Mouse (Mus musculus): Measurements from ENCODE around the gene Il6ra. TPM values are rescaled to one million over a fixed set of nuclear protein-coding genes. Genes with fewer than 3 reads are reported as not detected.
A peak's percentile ranks its signal among the peaks of the same experiment; 100 is the strongest.
"Not testable (repeated sequence)": the region's sequence is repeated elsewhere in the genome, so short reads cannot be mapped to it uniquely, and the experiment has no call there.

Il6ra gene
- polyA plus RNA-seq, 1 experiment: 0.91 TPM

- no peak overlapping the region for H3K4me2 ChIP-seq (ENCODE audit: low read depth)
- TF ChIP-seq SRF (IDR thresholded peaks at IDR 0.05; ENCODE audit: control insufficient read depth, insufficient read length, low read depth) (no peak), POLR2A (IDR thresholded peaks at IDR 0.05; ENCODE audit: insufficient read length, low read depth) (no peak), REST (IDR thresholded peaks at IDR 0.05; ENCODE audit: insufficient read depth, insufficient read length) (no peak), CEBPB (IDR thresholded peaks at IDR 0.05; ENCODE audit: insufficient read depth, poor library complexity, severe bottlenecking) (no peak), E2F4 (IDR thresholded peaks at IDR 0.05; ENCODE audit: insufficient read depth) (no peak), MYOG (IDR thresholded peaks at IDR 0.05; ENCODE audit: control insufficient read depth in 1 of 3, insufficient read depth in 1 of 3, insufficient read length in 2 of 3, low read depth in 2 of 3) (no peak), USF1 (IDR thresholded peaks at IDR 0.05; ENCODE audit: low read depth) (no peak), POLR2AphosphoS2 (IDR thresholded peaks at IDR 0.05; ENCODE audit: insufficient read length, low read depth) (no peak), MAX (IDR thresholded peaks at IDR 0.05; ENCODE audit: low read depth) (no peak), TCF12 (IDR thresholded peaks at IDR 0.05; ENCODE audit: insufficient read depth, poor library complexity, severe bottlenecking) (no peak), TCF3 (IDR thresholded peaks at IDR 0.05; ENCODE audit: insufficient read length, low read depth) (no peak), MYOD1 (IDR thresholded peaks at IDR 0.05; ENCODE audit: control insufficient read depth in 1 of 3, insufficient read length in 2 of 3, low read depth in 2 of 3) (no peak)
- no peak overlapping the region for H3K4me3 ChIP-seq
- H3K36me3 ChIP-seq (ENCODE audit: control insufficient read depth, insufficient read depth): no peaks in the 10 kb centered on the region
- H3K27me3 ChIP-seq (ENCODE audit: control insufficient read depth, insufficient read depth, insufficient read length): no peaks in the 10 kb centered on the region
- H3ac ChIP-seq (ENCODE audit: control insufficient read depth, insufficient read length): no peak overlapping the region
- H3K79me2 ChIP-seq (ENCODE audit: control insufficient read depth, insufficient read depth): no peaks in the 10 kb centered on the region
Measured at GRCm38 (mm10) chr3:89865764-89866163, 47.2 kb downstream of the Il6ra start.

DNA sequence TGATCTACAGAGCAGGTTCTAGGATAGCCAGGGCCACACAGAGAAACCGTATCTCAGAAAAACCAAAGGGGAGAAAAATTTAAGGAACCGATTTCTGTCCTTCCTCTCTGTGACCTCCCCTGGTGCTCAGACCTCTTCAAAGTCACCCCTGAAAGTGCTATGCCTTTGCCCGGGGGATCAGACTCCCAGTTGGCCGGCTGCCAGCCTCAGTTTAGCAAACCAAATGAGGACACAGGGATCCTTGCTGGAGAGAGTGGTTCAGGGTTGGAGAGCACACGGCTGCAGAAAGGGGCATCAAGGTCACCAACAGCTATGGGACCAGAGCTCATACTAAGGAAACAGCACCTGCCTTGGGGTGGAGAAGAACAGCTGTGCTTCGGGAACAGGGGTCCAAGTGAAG is 48.0 kb downstream of the Il6ra start:
- no peaks in the 10 kb centered on the region for H3K27me3 ChIP-seq (ENCODE audit: control insufficient read depth, insufficient read depth, insufficient read length)
- H3K4me2 ChIP-seq (ENCODE audit: low read depth): no peak overlapping the region
- no peaks in the 10 kb centered on the region for H3K79me2 ChIP-seq (ENCODE audit: control insufficient read depth, insufficient read depth)
- no peak overlapping the region for H3K4me3 ChIP-seq
- H3K36me3 ChIP-seq (ENCODE audit: control insufficient read depth, insufficient read depth): no peaks in the 10 kb centered on the region
- H3ac ChIP-seq (ENCODE audit: control insufficient read depth, insufficient read length): no peak overlapping the region
- TF ChIP-seq REST (IDR thresholded peaks at IDR 0.05; ENCODE audit: insufficient read depth, insufficient read length) (no peak), E2F4 (IDR thresholded peaks at IDR 0.05; ENCODE audit: insufficient read depth) (no peak), TCF3 (IDR thresholded peaks at IDR 0.05; ENCODE audit: insufficient read length, low read depth) (no peak), USF1 (IDR thresholded peaks at IDR 0.05; ENCODE audit: low read depth) (no peak), POLR2A (IDR thresholded peaks at IDR 0.05; ENCODE audit: insufficient read length, low read depth) (no peak), CEBPB (IDR thresholded peaks at IDR 0.05; ENCODE audit: insufficient read depth, poor library complexity, severe bottlenecking) (no peak), MAX (IDR thresholded peaks at IDR 0.05; ENCODE audit: low read depth) (no peak), SRF (IDR thresholded peaks at IDR 0.05; ENCODE audit: control insufficient read depth, insufficient read length, low read depth) (no peak), MYOD1 (IDR thresholded peaks at IDR 0.05; ENCODE audit: control insufficient read depth in 1 of 3, insufficient read length in 2 of 3, low read depth in 2 of 3) (no peak), MYOG (IDR thresholded peaks at IDR 0.05; ENCODE audit: control insufficient read depth in 1 of 3, insufficient read depth in 1 of 3, insufficient read length in 2 of 3, low read depth in 2 of 3) (no peak), POLR2AphosphoS2 (IDR thresholded peaks at IDR 0.05; ENCODE audit: insufficient read length, low read depth) (no peak), TCF12 (IDR thresholded peaks at IDR 0.05; ENCODE audit: insufficient read depth, poor library complexity, severe bottlenecking) (no peak)

GRCm38 (mm10) chr3:89863716-89864509 is 49.1 kb downstream of the Il6ra start:
- no peak for TF ChIP-seq MYOG (IDR thresholded peaks at IDR 0.05; ENCODE audit: control insufficient read depth in 1 of 3, insufficient read depth in 1 of 3, insufficient read length in 2 of 3, low read depth in 2 of 3)
- Histone ChIP-seq H3K27me3 (ENCODE audit: control insufficient read depth, insufficient read depth, insufficient read length) (no peaks in the 10 kb centered on the region), H3K4me3 (no peak overlapping the region), H3K79me2 (ENCODE audit: control insufficient read depth, insufficient read depth) (no peaks in the 10 kb centered on the region), H3K36me3 (ENCODE audit: control insufficient read depth, insufficient read depth) (no peaks in the 10 kb centered on the region), H3ac (ENCODE audit: control insufficient read depth, insufficient read length) (no peak overlapping the region), H3K4me2 (ENCODE audit: low read depth) (no peak overlapping the region)

DNA sequence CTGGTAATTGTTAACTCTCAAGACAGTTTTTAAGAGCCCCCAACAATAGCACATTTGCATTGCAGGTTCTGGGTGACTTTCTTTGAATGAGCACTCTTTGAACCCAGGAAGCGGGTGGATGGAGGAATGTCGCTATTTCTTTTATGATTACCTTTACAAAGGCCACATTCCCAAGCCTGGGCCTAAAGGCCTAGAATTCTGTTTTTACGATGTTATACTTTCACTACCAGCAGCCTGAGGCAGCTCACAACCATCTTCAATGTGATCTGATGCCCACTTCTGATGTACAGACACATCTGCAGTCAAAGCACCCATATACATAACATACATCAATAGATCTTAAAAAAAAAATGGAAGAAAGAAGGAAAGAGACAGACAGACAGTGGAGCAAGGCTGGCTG is 49.7 kb downstream of the Il6ra start:
- not testable (repeated sequence) for H3K79me2 ChIP-seq (ENCODE audit: control insufficient read depth, insufficient read depth); H3ac ChIP-seq (ENCODE audit: control insufficient read depth, insufficient read length); H3K36me3 ChIP-seq (ENCODE audit: control insufficient read depth, insufficient read depth); H3K4me3 ChIP-seq; H3K27me3 ChIP-seq (ENCODE audit: control insufficient read depth, insufficient read depth, insufficient read length); H3K4me2 ChIP-seq (ENCODE audit: low read depth)

- TF ChIP-seq SRF (IDR thresholded peaks at IDR 0.05; ENCODE audit: control insufficient read depth, insufficient read length, low read depth) (no peak), MYOG (IDR thresholded peaks at IDR 0.05; ENCODE audit: control insufficient read depth in 1 of 3, insufficient read depth in 1 of 3, insufficient read length in 2 of 3, low read depth in 2 of 3) (no peak), CEBPB (IDR thresholded peaks at IDR 0.05; ENCODE audit: insufficient read depth, poor library complexity, severe bottlenecking) (no peak), MAX (IDR thresholded peaks at IDR 0.05; ENCODE audit: low read depth) (no peak), REST (IDR thresholded peaks at IDR 0.05; ENCODE audit: insufficient read depth, insufficient read length) (no peak), E2F4 (IDR thresholded peaks at IDR 0.05; ENCODE audit: insufficient read depth) (no peak), TCF3 (IDR thresholded peaks at IDR 0.05; ENCODE audit: insufficient read length, low read depth) (no peak), TCF12 (IDR thresholded peaks at IDR 0.05; ENCODE audit: insufficient read depth, poor library complexity, severe bottlenecking) (no peak), USF1 (IDR thresholded peaks at IDR 0.05; ENCODE audit: low read depth) (no peak), POLR2AphosphoS2 (IDR thresholded peaks at IDR 0.05; ENCODE audit: insufficient read length, low read depth) (no peak), POLR2A (IDR thresholded peaks at IDR 0.05; ENCODE audit: insufficient read length, low read depth) (no peak), MYOD1 (IDR thresholded peaks at IDR 0.05; ENCODE audit: control insufficient read depth in 1 of 3, insufficient read length in 2 of 3, low read depth in 2 of 3) (no peak)
- Histone ChIP-seq H3K36me3 (ENCODE audit: control insufficient read depth, insufficient read depth) (no peaks in the 10 kb centered on the region), H3K27me3 (ENCODE audit: control insufficient read depth, insufficient read depth, insufficient read length) (no peaks in the 10 kb centered on the region), H3K4me3 (no peak overlapping the region), H3ac (ENCODE audit: control insufficient read depth, insufficient read length) (no peak overlapping the region), H3K79me2 (ENCODE audit: control insufficient read depth, insufficient read depth) (no peaks in the 10 kb centered on the region), H3K4me2 (ENCODE audit: low read depth) (peak overlapping the region; percentile 67)
Measured at GRCm38 (mm10) chr3:89862182-89862761, 50.7 kb downstream of the Il6ra start.
